Mouse (Mus musculus) left cerebral cortex, postnatal 36 days (tissue): ENCODE measurements at regions not wholly inside any gene's neighbourhood (a gene's known extent, or its start where the extent isn't known, plus 50 kb on each side); places are given as distances from the start of the nearest gene placed in this dataset.

Experiments used
- DNase-seq, 2 experiments: peaks; one replicate each; pipeline ENCODE4 v3.0.0; 2021 to 2022; ENCODE audit warnings: low spot score in 2 of 2, mixed read lengths in 1 of 2
- intact Hi-C: fragments of 180-260 bp; cut with DNase I; formaldehyde crosslinking; loops from one replicate; pipeline ENCODE4 v1.15.1; 2025

DNA sequence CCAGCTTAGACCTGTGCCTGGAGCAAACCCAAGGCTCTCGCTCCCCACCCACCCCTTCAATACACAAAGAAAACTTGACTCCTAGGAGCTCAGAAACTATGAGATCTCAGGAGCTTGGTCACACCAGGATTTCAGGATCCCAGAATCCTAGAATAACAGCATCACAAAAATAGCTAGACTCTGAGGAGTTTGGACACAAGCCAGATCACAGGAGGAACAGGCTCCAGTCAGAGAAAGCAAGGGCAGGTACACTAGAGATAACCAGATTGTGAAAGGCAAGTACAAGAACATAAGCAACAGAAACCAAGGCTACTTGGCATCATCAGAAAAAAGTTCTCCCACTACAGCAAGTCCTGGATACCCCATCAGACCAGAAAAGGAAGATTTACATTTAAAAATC is 221.5 kb downstream of the Epha7 start:
- no peak for DNase-seq
- intact Hi-C loops, result no loop called here

DNA sequence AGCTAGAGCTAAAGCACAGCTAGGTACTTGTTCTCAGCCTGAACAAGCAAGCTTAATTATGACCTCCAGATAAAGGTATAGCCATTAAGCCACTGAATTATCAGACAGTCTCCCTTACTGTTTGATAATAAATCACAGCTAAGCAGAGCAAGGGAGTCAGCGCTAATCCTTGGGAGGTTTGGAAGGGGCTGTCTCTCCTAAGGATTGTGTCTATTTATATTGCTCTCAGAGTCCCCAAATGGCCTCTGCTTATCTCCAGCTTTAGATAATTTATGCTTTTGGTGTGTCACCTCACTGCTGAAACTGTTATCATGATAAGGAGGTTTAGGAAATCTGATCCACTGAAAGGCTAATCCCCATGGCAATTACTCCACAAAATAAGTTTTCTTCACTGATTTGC is 227.1 kb downstream of the Epha7 start:
- no peak for DNase-seq
- intact Hi-C loops, result no loop called here

DNA sequence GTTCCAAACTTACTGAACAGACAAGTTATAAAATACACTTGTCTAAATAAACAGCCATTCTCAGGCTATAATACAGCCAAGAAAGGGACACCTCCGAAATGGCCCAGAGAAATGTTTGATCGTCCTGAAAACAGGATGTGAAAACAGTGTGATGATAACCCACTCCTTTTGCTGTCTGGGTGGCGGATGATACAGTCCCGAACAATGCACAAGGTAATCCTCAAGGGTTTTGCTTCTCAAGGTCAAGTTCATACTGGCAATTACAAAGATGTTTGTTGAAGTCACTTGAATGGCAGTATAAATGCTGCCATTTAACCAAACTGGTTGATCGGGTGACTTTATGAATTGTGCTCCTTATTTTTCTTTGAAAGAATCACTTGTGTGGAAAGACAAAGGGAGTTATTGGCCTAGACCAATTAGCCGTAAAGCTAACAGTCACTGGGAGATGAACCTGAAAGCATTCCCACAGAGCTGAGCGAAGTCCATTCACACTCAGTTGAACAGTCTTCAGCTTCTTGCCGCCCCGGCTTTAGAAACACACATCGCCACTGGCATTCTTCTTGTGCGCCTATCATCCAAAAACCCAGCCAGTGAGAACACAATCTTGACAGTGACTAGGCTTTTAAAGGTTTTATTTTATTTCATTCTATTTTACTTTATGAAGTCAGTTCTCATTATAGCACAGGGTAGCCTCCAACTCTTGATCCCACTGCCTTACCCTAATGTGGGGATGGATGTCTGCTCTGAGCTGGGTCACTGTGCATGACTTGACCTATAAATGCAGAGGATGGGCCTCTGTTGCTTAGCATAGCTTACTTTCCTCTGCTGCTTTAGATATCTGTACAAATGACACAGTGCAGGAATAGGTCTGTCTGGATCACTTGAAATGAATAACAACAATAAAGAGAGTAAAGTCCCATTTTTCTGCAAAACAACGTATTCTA is 256.0 kb downstream of the Epha7 start:
- intact Hi-C loops, result no loop called here
- DNase-seq, result no peak

DNA sequence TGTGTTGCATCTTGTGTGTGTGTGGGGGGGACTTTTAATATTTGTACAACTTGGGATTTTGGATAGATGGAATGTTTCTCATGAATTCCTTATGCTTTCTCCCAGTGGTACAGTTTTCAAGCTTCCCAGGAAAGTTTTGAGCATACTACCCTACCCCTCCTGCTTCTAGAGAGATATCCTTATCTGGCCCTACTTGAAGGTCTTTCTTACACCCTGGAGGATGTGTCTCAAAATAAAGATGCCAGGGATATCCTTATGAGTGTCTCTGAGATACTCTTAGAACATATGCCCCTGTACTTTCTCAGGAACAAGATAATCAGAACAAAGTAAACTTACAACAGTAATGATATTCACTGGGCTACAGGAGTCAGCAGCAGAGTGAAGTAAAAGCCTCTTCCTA is 261.3 kb downstream of the Epha7 start:
- intact Hi-C loops, result no loop called here

DNA sequence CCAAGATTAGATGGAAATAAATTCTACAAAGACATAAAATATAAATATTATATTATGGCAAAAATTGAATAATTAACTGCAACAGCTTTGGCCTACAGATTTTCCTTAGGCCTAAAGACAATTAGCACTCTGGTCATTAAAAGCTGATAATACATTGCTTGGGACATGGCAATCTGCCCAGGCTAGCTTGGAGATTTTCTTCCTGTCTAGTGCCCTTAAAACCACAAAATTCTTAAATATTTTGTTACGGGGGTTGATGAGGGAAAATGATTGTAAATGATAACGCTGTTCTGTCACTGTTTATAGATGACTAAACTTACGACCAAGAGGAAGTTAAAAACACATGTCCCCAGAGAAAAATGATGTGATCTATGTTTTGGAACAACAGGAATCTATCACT is 261.9 kb downstream of the Epha7 start:
- no peak for DNase-seq
- intact Hi-C loops, result no loop called here

More for the DNA sequence above, 261.3 kb downstream of the Epha7 start:
- DNase-seq, result no peak

DNA sequence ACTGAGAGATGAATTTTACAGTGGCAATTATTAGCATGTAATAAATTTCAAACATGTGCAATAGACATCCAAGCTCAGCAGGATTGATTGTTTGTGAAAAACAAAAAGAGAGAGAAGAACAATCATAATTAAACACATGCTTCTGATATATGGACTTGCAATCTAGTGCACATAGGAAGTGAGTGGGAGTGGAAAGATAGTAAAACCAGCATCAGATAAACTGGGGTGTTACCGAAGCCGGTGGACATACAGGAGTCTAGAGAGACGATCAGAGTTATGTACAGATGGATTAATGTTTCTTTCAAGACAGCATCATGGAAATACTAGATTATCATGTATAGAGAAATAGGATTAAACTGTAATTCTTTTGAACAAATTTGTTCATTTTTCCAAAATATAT is 263.8 kb downstream of the Epha7 start:
- intact Hi-C loops, result no loop called here
- DNase-seq, result no peak

DNA sequence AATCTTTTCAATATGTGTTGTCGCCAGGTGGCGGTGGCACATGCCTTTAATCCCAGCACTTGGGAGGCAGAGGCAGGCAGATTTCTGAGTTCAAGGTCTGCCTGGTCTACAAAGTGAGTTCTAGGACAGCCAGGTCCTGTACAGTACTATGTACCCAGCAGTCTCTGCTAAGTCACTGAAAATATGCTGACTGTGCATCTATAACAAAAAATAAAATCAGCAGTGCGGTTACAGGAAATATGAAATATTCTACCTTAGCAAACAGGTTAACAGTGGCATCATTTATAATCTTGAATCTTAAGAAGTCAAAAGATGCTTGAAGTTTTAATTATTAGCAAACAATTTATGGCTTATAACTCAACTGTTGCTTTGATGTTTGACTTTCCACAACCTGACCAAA is 265.5 kb downstream of the Epha7 start:
- intact Hi-C loops, result no loop called here
- no peak for DNase-seq

DNA sequence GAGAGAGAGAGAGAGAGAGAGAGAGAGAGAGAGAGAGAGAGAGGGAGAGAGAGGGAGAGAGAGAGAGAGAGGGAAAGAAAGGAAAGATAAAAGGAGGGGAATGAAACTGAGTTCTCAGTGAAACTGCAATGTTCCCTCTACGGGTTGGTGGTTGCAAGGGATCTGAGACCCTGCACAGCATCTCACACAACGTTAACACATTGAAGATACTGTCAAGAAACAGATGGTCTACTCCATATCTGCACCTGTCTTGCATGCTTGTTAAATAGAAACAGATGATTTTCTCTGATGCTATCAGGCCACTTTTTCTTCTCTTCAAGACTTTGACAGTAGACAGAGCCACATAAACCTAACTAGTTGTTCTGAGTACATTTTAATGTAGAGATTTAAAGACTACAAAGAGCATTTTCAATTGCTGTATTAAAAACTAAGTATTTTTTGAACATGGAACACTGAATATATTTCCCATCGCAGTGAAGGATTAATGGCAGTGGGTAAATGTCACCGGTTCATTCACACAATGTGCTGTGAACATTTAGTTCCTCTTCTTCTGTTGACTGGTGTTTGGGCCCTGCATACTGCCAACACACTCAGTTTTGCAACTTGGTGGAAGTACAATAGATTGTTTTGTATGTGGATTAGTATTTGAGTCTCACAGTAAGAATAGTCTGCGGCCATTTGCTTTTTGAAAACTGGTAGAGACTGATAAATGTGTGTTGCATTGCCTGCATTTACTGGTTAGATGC is 270.8 kb downstream of the Epha7 start:
- intact Hi-C loops, result no loop called here
- DNase-seq, result no peak

DNA sequence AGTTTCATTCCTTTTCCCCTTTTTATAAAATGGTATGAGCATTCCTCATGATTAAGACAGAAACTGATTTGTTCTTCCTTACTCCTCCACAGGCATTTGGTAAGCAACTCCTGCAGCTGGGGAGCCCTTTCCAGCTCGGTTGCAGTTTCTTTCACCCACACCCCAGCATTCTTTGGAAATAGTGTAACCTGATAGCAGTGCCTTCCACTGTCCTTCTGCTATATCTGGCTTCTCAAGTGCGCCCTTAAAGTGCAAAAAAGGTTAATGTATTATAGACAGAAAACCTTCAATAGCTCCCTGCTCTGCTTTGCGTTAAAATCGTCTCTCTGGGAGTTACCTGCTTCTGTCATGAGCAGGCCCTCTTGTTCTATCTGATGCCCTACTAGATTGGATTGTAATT is 278.0 kb downstream of the Epha7 start:
- intact Hi-C loops, result no loop called here
- no peak for DNase-seq

DNA sequence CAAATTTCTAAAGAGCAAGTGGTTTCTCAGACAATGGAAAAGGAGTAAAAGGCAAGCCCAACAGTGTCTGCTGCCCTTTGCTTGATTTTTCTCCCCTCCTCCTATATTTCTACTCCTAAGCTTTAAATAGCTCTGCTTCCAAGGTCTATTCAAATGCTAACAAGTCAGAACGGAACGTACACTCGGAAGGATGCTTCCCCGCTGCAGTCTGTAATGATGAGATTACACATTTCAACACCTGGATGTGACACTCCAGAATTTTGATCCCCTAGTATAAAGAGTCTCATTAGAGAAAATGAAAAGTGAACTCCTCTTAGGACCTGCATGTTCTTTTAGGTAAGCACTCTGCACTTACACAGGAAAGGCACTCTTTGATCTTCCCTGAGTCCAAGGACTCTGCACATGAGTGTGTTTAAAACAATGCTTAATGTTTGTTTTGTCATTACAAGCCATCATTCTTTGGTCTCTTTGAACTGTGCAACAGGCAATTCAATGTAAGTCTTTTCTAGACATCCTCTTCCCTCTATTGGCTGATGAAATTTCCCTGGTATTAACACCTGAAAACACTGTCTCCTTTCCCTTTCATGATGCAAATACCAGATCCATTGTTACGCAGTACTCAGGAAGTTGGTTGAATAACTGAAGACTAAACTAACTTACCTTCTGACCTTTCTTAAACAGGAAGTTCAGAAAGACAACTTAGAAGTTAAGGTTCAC is 278.7 kb downstream of the Epha7 start:
- no peak for DNase-seq
- intact Hi-C loops, result no loop called here

DNA sequence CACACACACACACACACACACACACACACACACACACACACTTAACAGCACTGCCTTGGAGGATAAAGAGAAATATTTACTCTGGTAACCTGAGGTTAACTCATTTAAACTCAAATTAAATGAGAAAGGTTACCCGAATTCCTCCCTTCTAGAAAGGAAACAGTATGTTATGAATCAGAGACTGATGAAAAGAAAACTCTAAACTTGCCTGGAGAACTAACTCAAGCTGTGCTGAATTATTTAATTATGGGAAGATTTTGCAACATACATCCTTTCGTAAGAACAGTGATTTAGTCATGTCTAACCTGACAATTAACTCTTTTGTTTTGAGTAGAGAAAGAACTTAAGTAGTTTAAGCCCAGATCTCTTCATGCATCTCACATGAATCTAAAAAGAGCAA is 289.4 kb downstream of the Epha7 start:
- intact Hi-C loops, result no loop called here
- no peak for DNase-seq

DNA sequence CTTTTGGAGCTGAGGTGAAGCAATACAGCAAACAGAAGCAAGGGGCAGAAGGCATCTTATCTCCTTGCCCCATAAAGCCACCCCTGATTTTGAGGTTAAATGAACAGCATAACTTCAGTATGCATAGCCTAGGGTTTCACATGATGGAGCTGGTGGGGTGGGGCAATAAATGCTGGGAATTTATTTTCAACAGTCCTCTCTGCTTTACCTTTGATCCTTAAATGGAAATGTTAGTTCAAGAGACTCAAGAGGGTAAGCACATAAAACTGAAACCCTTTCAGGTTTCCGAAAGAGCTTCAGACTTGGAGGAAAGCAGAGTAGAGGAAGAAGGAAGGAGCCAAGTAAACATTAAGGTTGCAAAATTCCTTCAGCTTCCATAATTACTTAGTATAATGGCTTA is 290.5 kb downstream of the Epha7 start:
- intact Hi-C loops, result no loop called here
- DNase-seq, result no peak

DNA sequence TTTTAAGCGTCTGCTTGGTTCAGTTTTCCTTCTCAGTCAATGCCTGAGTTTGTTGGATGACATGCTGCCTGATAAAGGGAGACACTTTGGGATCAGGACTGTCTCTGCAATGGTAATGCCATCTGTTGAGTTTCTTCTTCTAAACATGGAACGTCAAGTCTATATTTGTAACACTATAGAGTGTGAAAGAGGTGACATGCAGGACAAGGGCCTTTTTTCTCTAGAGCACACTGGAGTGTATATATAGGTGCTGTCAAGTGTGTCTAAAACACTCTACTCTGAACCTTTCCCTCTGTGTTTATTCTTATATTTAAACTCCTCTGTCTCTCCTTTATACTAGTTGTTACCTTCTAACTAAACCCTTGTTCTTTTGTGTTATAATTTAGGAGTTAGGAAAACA is 299.6 kb downstream of the Epha7 start:
- no peak for DNase-seq
- intact Hi-C loops, result no loop called here

DNA sequence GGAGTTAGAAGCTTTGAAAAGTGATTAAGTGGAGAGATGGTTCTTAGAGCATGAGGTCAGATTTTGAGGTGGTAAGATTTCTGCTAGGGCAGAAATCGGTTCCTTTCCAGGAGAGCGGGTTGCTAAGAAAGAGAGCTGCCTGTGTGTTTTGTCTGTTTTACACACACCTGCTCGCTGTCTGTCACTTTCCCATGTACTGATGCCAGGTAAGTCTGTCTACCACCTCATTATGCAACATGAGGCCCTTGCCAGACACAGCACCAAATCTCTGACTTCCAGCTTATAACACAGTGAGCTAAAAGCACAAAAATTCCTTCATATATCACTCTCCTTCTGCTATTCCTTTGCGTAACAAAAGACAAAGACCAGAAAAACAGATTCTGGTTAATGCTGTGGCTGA is 304.1 kb downstream of the Epha7 start:
- no peak for DNase-seq
- intact Hi-C loops, result no loop called here

DNA sequence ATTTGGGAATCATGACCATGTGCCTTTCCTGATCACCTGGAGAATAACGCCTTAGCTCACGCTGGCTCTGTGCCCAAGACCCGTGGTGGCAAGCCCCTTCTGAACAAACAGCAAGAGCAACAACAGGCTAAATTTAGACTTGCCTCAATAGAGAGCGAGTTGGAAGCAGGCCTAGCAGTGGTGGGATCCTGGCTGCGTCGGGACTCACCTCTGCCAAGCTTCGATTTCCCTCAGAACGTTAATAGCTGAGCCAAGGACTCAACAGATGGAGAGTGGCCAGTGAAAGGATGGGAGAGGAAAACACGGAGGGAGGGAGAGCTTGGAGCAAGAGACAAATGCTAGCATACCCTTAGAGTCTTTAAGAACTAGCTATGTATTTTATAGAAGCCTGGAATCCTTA is 305.0 kb downstream of the Epha7 start:
- DNase-seq, result peak in 1 of 2 experiments; percentile 29
- intact Hi-C loops, result no loop called here

DNA sequence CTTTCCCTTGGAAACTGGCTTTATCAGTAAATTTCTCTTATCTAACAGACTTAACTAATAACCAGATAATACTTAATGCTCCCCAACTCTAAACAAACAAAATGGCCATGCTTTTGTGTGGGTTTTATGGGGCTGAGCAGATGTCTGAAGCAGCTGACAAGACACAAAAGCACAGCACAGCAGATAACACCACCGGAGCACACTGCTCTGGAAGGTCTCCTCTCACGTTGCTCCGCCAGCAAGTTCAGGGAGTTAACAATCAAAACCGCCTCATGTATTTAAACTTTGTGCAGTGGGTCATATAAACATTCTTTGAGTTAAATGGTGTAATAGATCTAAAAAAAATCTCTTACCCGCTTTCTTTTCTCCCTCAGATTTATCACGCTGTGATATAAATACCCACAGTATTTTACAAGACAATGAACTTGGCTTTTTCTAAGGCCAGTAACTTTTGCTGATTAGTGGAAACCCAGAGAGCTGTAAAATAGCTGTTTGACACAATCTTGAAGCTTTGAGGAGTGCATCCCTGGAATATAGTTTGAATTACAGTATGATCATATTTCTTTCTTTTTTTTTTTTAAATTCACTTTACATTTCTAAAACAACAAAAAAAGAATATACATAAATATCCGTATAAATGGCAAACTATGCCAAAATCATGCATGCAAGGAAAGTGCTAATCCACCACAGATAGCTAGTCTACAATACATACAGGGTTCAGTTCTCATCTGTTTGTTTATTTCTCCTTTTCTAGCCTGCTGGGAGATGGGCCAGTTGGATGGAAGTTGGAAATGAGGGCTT is 305.9 kb downstream of the Epha7 start:
- intact Hi-C loops, result no loop called here

DNA sequence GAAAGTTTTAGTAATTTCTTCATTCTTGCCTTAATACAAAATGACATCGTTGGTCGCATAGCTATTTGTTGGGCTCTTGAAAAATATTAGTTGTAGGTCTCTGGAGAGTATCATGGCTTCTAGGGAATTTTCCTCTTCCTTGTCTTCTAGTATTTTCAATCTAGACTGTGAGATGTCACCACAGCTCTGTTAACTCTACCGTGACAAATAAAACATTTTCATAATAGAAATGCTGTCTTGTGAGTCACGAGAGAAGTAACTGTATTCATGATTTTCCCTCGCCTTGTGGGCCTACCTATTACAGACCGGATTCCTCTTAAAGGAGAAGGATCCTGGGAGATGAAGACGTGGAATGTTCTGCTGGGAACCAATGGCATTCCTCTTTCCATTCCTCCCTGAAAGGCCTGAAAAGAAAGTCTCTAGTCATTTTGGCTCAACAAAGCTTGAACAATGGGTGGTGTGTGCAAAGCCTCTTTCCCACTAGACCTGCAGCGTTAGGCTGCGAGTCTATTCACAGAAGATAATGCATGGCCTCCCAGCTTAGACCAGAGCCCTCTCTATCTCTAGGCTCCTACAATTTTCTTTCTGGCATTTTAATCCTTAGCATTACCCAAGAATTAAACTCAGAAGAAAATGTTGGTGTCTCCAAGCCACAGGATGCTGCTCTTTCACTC is 306.7 kb downstream of the Epha7 start:
- no peak for DNase-seq
- intact Hi-C loops, result no loop called here

More for the DNA sequence above, 305.9 kb downstream of the Epha7 start:
- no peak for DNase-seq

DNA sequence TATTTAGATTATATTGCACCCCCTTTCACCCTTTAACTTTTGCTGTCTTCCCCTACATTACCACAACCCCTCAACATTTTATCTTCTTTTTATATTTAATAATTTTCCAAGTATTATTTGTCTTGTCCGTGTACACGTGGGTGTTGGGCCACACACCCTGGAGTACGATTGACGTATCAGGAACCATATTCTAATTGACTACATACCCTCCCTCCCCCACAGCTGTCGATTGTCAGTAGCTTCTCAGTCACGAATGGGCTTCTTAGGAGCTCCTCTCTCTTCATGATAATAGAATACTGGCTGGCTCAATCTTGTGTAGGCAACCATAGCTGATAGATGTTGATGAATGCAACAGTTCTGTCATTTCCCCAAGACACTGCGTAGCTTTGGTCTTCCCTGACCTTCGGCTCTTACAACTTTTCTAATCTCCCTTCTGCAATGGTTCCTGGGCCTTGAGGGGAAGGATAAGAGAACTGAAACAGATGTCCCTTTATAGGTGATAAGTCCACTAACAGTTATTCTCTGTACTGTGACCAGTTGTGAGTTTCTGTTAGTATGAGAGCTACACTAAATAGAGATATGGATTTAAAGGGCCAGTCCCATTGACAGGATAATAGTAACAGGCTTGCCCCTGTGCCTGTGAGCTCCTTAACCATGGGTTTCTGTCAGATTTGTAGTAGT is 310.9 kb downstream of the Epha7 start:
- DNase-seq, result no peak
- intact Hi-C loops, result no loop called here

DNA sequence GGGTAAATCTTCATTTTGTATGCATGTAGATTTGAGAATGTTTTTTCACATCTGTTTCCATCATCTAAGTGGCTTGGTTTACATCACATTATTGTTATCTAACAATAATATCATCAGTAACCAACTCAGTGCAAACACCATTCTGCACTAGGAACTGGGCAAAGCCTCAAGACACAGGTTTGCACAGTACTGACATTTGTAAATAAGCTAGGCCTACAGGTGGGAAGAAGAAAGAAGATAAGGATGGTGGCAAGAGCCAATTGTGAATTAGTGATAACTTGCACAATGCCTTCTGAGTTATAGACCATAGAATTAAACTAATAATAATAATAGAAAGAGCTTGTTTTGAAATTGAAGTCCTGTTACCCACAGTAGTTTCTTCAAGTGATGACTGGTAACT is 317.6 kb downstream of the Epha7 start:
- intact Hi-C loops, result no loop called here
- DNase-seq, result no peak
